25 mouse cellular contexts compared by ENCODE assay signal in the genomic region with DNA sequence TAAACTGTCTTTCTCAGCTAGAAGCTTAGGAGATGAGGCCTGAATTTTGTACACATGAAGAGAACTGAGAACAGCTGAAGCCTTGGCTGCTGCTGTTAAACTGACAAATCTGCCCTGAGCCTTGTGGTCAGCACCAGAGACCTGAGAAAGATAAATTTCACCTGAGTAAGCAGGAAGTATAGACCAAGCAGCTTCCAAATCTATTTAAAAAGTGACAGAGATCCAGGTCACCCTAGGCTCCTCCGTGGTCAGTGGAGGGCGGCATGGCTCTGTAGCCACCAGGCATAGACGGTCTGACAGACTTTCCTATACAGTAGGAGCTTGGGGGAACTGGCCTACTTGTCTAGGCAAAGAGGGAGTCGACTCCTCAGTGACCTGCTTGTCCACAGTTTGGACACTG. TPM values are rescaled to one million over a fixed set of nuclear protein-coding genes. Genes with fewer than 3 reads are reported as not detected.
"Had no signal": no experiment of that assay in that cellular context is flagged by ENCODE, and none has a peak within 500 bp of the region (broad histone marks: within the 10 kb centered on the region; RNA-seq: fewer than 3 reads in every experiment).

No protein-coding gene starts in this region.

- DNase-seq: liver, postnatal 0 days; lung, embryonic 14.5 days; lung, postnatal 10 days; lung, postnatal 4 days; midbrain, embryonic 14.5 days; retina, postnatal 1 day; right cerebral cortex, adult 18-20 months; right cerebral cortex, postnatal 25 days; right cerebral cortex, postnatal 4 days; thymus, adult 18-20 months; thymus, postnatal 14 days; thymus, postnatal 36 days had no signal

- H3K4me1 ChIP-seq: midbrain, embryonic 12.5 days; neural tube, embryonic 13.5 days; neural tube, embryonic 15.5 days; stomach, embryonic 15.5 days had no signal

- H3K27me3 ChIP-seq: midbrain, embryonic 12.5 days; neural tube, embryonic 13.5 days; neural tube, embryonic 15.5 days; stomach, embryonic 15.5 days had no signal

- H3K9me3 ChIP-seq: midbrain, embryonic 10.5 days; midbrain, embryonic 12.5 days; neural tube, embryonic 13.5 days; neural tube, embryonic 15.5 days; stomach, embryonic 15.5 days had no signal

- H3K27ac ChIP-seq: midbrain, embryonic 10.5 days; midbrain, embryonic 12.5 days; neural tube, embryonic 13.5 days; neural tube, embryonic 15.5 days; stomach, embryonic 15.5 days had no signal

- H3K4me3 ChIP-seq: midbrain, embryonic 10.5 days; midbrain, embryonic 12.5 days; myocyte; neural tube, embryonic 13.5 days; neural tube, embryonic 15.5 days; stomach, embryonic 15.5 days had no signal

RNA-seq across cellular contexts. Expression of a gene that starts 41.5 kb away (rescaled TPM):
- total RNA-seq: megakaryocyte-erythroid progenitor cell, adult 5-6 weeks had no signal
- polyA plus RNA-seq: myocyte; spleen, adult 2 months had no signal

RNA-seq across cellular contexts. Expression of a gene that starts 49.5 kb away (rescaled TPM):
- total RNA-seq: megakaryocyte, adult 5-6 weeks; megakaryocyte-erythroid progenitor cell, adult 5-6 weeks had no signal
- polyA plus RNA-seq: liver, postnatal 0 days; lung, embryonic 14.5 days; lung, embryonic 16.5 days; midbrain, embryonic 10.5 days; midbrain, embryonic 12.5 days; midbrain, embryonic 14.5 days; midbrain, embryonic 16.5 days; myocyte; neural tube, embryonic 11.5 days; neural tube, embryonic 13.5 days; neural tube, embryonic 15.5 days; spleen, adult 2 months; stomach, embryonic 15.5 days; thymus, postnatal 0 days had no signal
